Mouse (Mus musculus): ENCODE data around the gene Uba3. TPM values are rescaled to one million over a fixed set of nuclear protein-coding genes. Genes with fewer than 3 reads are reported as not detected.

Gene Uba3
- polyA plus RNA-seq, 3 experiments from 2014 or later, result 31.7 to 53.1 (median 36.0) TPM

Other genes starting within 250 kb of the Uba3 start
- not detected for gene Fam19a4, start 145.2 kb downstream of the Uba3 start, polyA plus RNA-seq (2017; shearing (Covaris generic))
- gene Eogt, start 56.5 kb downstream of the Uba3 start, polyA plus RNA-seq (2017; shearing (Covaris generic)), result 10 to 100 TPM in 1 of 3 experiments, 1 to 10 TPM in 2; 5.9 to 12.2 (median 6.9) TPM
- gene Tmf1, start 26.5 kb downstream of the Uba3 start, polyA plus RNA-seq (2017; shearing (Covaris generic)), result 10 to 100 TPM; 44.3 to 55.2 (median 54.8) TPM
- gene Arl6ip5, start 5.0 kb upstream of the Uba3 start, polyA plus RNA-seq (2017; shearing (Covaris generic)), result 100 to 1,000 TPM; 199 to 332 (median 237) TPM
- under 1 TPM in 2 of 3 experiments, not detected in 1; 0.15 to 0.16 TPM for gene Lmod3, start 47.1 kb upstream of the Uba3 start, polyA plus RNA-seq (2017; shearing (Covaris generic))

Data from inflammation-experienced regulatory T-cells, adult 6 months (primary cell).